Mouse (Mus musculus): ENCODE measurements around the gene Eya3.
"Not testable (repeated sequence)": the region's sequence is repeated elsewhere in the genome, so short reads cannot be mapped to it uniquely, and the experiment has no call there.

Eya3 gene

DNA sequence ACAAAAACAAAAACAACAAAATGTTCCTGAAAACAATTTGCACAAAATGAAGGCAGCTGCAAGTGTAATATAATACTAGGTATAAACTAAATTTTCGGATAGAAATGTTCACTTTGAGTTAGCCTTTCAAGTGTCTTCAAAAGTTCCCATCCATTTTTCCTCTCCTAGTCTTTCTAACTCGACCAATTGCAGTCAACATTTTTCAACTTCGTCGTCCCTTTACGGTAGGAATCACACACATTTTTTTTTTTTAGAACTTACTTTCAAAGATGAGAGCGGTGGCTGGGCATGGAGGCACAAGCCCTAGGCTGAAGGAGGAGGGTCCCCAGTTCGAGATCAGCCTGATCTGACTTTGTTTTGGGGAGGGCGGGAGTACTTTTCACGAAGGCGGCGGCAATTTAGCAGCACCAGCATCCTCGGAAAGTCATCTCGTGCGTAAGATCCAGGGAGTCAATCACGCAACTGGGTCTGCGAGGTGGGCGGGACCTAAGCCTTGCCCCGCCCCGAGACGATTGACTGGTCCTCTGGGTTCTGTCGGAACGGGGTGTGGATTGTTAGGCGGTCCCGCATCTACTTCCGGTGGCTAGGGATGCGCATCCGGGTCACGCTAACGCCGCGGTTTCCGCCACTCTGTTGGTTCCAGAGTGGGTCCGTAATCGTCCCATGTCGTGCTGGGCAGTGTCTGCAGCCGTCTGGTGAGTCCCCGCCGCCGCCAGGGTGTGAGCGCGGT lies at the start of gene Eya3:
Gene Eya3, plus strand, starts transcription at position 527 of the 730 bp plus-strand sequence.
- peak; percentile 93 for DNase-seq (ENCODE audit: low read depth, low spot score)

DNA sequence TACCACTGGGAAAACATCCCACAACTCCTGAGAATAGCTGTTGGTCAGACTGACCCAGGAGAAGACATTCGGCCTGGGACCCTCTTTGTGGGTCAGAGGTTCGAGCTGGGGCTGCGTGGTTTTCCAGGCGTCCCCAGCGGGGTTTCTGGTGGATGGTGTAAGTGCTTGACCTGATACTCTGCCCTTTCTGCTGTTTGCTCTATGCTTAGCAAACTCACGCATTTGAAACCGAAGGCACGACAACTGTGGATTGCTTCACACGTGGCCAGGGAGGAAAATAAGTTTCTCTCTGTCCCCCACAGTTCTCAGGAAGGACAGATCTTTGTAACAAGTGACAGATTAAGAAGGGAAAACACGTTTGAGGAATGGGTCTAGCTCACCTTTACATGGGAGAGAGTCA lies 48.1 kb upstream of the Eya3 start:
- DNase-seq (ENCODE audit: low read depth, low spot score) = no peak

DNA sequence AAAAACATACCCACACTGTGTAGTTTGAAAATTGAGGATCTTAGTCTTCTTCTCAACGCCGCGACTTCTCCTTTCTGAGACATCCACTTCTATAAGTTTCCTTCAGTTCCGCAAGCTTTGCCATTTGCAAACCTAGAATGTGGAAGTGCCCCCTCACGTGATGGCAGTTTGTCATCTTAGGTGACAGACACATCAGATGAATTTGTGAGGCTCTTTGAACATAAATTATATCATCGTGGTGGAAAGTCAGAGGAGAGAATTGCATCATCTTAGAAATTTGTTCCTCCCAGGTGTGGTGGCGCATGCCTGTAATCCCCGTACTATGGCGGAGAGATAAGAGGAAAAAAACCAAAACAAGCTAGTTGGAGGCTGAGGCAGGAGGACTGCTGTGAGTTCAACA lies 45.8 kb upstream of the Eya3 start:
- DNase-seq (ENCODE audit: low read depth, low spot score) = no peak

DNA sequence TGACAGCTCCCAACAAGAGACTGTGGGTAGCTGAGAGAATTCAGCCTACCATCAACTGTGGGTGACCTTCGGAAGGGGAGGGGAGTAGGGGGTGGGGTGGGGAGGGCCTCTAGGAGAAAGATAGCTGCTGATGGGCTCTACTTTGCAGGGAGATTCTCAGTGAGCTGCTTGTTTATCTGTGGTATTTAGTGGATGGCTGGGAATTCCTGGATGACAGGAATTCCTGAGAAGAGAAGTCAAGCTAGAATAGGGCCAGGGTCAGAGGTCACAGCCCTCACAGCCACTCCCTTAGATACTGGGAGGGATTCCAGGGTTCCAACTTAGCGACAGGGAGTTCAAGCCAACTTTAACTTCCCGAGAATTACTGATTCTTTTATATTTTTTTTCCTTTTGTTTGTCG lies 44.6 kb upstream of the Eya3 start:
- no peak for DNase-seq (ENCODE audit: low read depth, low spot score)

DNA sequence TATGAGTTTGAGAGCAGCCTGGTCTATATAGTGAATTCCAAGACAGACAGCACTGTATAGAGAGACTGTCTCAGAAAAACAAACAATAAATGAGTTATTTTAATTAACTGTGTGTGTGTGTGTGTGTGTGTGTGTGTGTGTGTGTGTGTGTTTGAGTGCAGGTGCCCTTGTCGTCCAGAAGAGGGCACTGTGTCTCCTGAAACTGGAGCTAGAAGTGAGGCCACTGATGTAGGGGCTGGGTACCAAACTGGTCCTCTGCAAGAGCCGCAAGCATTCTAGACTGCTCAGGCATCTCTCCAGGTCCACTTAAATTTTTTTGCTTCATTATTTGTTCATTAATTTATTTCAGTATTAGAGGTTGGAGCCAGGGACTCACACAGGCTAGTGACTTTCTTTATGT lies 39.9 kb upstream of the Eya3 start:
- no peak for DNase-seq (ENCODE audit: low read depth, low spot score)

DNA sequence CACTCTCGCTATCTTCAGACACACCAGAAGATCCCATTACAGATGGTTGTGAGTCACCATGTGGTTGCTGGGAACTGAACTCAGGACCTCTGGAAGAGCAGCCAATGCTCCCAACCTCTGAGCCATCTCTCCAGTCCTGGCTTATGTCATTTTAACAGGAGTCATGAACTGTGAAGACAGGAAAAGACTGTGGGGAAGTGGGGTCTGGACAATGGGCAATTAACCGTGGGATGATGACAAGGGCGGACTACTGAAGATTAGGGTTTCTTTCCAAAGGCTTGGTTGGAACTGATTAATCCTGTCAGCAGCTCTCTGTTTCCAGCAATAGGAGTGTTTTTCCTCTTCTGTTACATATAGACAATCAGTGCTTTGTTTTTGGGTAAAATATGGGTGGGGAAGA lies 39.0 kb upstream of the Eya3 start:
- no peak for DNase-seq (ENCODE audit: low read depth, low spot score)

DNA sequence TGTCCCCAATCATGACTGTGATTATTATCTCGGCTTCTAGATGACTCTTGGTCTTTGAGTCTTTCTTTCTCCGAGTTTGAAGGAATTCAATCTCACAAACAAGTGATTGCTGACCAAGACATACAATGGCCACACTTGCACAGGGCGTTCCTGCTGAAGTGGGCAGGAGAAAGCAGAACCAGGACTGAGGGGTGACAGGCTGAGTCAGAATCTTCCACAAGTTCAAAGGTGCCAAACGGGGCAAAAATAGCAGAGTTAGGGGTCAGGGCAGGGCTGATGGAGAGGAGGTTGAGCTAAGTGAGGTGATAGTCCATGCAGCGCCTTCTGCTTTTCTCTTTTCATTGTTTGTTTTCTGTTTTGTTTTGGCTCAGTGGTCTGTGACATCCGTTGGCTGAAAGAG lies 38.3 kb upstream of the Eya3 start:
- no peak for DNase-seq (ENCODE audit: low read depth, low spot score)

DNA sequence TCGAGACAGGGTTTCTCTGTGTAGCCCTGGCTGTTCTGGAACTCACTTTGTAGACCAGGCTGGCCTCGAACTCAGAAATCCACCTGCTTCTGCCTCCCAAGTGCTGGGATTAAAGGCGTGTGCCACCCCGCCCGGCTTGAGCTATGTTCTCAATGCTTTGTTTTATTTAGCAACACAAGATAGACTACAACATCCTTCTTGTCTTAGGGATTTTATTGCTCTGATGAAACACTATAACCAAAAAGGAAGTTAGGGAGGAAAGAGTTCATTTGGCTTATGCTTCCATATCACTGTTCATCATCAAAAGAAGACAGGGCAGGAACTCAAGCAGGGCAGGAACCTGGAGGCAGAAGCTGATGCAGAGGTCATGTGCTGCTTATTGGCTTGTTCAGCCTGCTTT lies 37.5 kb upstream of the Eya3 start:
- not testable (repeated sequence) for DNase-seq (ENCODE audit: low read depth, low spot score)

DNA sequence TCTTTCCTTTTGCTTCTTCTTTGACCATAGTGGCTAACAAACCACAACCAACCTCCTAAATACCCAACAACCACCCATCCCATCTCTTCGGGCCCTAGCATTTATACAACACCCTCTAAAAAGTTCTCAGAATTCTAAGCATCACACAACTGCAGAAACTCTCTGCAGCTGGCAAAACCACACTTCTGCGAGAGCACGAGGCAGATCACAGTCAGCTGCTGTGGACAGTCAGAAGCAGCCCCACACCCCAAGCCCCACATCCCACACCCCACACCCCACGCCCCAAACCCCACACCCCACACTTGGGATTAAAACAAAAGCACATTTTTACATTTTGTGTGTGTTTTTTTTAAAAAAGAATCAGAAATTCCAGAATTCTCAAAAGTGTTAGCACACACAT lies 35.3 kb upstream of the Eya3 start:
- DNase-seq (ENCODE audit: low read depth, low spot score) = no peak

DNA sequence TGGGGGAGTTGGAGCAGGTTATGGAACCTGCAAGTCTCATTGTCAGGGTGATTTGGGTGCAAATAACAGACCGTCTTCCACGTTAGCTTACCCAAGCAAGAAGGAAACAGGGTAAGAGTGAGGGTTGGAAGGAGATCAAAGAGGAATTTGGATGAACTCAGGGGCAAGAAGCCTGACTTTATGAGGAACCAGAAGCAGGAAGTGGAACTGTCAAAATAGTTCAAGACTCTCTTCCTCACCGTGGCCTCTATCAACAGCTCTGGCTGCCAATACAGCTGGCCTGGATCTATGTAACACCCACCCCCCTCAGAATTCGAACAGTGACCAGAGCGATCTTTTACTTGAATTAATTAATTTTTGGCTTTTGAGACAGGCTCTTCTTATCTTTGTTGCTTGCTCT lies 33.0 kb upstream of the Eya3 start:
- no peak for DNase-seq (ENCODE audit: low read depth, low spot score)

DNA sequence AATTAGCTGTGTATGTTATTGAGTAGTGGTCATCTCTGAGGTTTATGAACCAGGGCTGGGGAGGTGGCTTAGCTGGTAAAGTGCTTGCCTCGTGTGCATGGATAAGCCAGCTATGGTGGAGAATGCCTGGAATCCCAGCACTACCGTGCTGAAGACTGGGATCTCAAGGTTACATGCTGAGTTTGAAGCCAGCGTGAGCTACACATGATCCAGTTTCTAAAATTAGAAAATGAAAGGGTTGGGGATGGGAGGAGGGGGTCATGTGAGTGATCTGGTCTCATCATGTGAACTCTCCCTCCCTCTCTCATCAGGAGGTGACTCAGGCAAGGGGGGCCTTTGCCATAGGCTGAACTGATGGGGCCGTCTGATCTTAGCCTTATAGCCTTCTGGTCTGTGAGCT lies 30.6 kb upstream of the Eya3 start:
- DNase-seq (ENCODE audit: low read depth, low spot score) = no peak

DNA sequence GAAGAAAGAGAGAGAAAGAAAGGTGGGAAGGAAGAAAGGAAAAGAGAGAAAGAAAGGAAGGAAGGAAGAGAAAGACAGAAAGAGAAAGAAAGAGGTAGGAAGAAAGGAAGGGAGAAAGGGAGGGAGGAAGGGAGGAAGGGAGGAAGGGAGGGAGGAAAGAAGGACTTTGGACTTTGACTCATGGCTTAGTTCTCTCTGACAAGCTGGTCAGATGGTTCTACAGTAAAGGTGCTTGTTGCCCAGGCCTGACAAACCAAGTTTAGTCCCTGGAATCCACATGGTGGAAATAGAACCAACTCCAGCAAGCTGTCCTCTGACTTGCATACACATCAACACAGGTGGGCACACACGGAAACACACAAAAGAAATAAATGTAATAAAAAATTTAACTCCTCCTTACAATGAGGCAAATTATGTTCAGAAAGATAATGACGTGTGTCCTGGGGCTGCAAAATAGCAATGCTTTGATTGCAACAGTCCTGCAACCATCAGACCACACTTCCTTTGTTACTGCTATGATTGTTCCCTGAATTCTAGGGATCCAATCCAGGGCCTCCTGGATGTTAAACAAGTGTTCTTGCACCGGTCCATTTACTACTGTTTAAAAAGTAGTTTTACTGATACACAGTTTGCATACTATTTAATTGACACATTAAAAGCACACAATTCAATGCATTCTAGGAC lies 28.3 kb upstream of the Eya3 start:
- DNase-seq (ENCODE audit: low read depth, low spot score) = no peak

DNA sequence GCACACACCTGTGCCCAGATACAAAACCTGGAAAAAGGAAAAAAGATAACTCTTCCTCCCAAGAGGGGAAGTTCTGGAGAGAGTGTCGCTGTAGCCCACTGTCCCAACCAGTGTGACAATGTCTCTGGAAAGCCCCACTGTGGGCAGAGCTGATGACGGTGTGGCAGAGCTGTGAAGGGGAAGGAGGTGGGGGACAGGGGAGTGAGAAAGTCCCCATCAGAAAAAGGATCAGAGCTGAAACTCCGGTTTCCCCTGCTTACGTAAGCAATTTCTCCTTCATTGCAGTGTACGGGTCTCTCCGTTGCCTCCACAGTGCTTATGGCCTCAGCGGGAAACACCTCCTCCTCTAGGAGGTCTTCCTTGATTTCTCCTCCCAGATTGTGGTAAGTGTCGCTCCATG lies 27.5 kb upstream of the Eya3 start:
- no peak for DNase-seq (ENCODE audit: low read depth, low spot score)

DNA sequence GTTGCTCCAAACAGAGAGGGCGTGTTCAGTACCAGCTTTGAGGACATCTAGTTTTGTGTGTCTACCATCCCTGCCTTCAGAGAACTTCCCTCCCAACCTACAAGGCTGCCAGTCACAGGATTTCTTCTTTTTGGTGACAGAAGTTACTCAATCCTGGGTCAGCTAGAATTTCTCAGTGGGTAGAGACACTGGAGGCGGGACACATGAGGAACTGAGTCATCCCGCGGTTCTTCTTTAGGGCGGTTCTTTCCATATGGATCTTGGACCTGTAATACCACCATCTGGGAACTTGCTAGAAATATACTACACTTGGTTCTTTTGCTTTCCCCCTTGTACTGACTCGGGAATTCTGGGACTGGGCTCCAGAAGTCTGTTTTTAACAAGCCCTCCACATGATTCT lies 20.9 kb upstream of the Eya3 start:
- DNase-seq (ENCODE audit: low read depth, low spot score) = no peak

DNA sequence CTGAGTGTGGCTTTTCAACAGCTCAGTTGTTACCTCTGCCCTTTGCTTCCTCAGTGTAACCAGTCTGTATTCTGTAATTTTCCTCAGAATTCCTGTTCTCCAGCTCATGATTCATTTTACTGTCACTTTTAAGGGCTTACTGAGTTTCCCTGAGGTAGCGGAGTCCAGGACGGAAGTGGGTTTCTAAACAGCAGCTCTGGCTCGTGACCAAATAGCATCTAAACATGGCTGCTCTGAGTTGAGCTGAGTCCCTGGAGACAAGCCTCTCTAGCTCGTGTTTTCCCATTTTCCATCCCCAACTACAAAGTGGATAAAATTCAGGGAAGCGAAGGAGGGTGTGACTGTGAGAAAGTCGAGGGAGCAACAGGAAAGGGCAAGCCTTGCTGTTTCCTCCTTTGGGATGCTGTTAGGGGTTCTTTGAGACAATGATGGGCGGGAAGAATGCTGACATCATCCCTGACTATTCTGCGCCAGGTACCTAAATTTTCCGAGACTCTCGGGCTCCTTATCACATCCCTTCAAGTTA lies 19.9 kb upstream of the Eya3 start:
- DNase-seq (ENCODE audit: low read depth, low spot score) = no peak

DNA sequence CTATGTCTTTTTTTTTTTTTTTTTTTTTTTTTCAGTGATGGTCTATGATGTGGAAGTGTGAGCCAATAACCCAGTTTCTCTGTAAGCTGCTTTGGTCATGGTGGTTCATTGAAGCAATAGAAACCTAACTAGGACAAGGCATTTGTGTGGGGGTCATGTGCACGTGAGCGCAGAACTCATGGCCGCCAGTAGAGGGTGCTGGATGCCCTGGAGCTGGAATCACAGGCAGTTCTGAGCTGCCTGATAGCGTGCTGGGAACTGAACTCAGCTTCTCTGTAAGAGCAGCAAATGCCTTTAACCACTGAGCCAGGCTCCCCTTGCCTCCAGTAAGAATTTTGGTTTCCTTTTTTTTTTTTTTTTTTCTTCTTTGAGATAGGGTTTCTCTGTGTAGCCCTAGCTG lies 18.7 kb upstream of the Eya3 start:
- no peak for DNase-seq (ENCODE audit: low read depth, low spot score)

DNA sequence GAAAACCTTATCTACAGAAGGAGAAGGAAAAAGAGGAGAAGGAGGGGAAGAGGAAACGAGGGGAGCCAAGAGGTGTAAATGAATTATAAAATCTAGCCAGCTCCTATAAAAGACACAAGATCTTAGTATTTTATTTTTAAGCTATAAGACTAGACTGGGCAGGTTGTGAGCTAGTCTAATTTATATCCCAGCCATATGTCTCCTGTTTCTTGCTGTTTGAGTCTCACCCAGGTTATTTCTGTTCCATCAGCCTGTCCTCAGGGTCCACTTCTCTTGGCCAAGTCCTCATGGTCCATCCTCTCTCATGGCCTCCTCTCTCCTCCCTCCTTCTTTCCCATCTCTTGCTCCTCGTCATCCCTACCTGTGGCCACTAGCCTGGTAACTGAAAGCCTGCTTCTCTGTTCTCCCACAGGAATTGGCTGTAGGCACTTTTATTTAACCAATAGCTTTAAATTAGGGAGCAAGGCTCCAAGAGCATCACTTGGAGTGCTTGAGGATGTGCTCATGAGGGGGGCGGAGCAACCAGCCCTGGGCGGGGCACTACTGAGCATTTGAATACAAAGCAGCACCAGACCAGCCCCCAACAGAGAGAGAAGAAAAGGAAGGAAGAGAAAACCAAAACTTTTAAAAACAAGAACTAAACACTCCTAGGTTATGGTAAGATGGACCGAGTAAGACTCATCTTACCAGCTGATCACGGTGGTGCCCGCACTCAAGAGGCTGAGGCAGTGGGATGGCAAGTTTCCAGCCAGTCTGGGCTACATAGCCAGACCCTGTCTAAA lies 17.3 kb upstream of the Eya3 start:
- no peak for DNase-seq (ENCODE audit: low read depth, low spot score)

DNA sequence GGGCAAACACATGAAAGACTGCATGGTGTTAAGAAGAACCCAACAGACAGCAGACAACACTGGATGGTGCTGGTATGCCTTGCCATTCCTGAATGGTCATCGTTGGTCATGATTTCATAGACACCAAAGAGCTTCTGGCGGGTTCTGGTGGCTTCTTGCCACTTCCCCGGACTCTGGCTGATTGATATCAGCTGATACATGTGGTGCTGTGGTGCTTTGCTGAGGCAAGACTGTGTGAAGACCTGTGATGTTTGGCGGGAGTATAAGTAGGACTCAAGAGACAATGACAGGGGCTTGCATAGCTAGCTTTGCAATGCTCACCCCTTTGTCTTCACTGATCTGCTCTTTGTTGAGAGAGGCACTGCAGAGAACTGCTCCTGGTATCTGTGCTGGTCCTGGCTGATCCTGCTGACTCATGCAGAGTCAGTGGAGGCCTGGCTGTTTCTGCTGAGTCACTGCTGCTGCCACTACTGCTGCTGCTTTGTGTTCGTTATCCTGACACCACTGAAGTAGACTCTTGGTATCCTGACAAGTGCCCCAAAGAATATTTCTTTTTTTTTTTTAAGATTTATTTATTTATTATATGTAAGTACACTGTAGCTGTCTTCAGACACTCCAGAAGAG lies 14.6 kb upstream of the Eya3 start:
- DNase-seq (ENCODE audit: low read depth, low spot score) = peak; percentile 5

DNA sequence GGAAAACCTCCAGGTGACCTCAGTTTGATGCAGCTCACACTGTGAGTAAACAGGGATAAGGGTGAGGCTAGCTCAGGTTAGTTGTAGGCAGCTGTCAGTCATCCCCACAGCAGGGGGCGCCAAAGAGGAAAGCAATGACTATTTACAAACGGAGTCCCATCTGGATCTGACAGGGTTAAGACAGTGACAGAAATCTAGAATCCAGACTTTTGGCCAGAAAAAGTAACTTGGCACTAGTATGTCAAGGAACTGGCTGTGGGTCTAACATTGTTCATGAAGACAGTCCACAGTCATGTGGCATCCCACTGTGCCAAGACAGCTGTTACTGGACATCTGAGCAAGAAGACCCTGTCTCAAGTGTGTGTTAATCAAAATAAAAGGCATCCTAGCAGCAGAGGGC lies 10.0 kb upstream of the Eya3 start:
- peak; percentile 16 for DNase-seq (ENCODE audit: low read depth, low spot score)

DNA sequence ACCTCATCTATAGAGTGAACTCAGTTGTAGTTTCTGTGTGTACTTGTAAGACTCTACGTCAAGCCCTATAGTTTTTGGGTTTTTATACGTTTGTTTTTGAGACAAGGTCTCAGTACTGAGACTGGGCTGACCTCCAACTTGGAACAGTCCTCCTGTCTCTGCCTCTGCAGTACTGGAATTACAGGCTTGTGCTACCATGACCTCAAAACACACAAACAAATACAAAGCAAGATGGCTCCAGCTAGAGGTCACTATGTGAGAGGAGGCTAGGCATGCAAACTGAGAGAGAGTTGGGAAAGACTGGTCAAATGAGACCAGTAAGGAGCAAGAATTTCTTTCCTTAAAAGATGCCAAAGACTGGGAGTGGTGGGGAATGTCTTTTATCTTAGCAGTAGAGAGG lies 2.8 kb upstream of the Eya3 start:
- DNase-seq (ENCODE audit: low read depth, low spot score) = no peak

DNA sequence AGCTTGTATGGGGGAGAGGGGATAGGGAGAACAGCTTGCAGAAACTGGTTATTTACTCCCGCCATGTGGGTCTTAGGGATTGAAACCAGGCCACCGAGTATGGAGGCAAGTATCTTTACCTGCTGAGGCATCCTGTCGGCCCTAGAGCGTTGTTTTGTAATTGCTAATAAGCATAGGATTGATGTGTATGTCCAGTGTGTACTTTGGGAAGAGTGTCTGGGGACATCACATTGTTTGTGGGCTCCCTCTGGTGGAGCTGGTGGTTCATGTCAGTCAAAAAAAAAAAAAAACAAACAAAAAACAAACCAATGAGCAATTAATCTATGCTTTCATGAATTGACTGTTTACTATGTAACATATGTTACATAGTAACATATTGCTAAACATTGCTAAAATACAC lies 2.2 kb upstream of the Eya3 start:
- no peak for DNase-seq (ENCODE audit: low read depth, low spot score)

DNA sequence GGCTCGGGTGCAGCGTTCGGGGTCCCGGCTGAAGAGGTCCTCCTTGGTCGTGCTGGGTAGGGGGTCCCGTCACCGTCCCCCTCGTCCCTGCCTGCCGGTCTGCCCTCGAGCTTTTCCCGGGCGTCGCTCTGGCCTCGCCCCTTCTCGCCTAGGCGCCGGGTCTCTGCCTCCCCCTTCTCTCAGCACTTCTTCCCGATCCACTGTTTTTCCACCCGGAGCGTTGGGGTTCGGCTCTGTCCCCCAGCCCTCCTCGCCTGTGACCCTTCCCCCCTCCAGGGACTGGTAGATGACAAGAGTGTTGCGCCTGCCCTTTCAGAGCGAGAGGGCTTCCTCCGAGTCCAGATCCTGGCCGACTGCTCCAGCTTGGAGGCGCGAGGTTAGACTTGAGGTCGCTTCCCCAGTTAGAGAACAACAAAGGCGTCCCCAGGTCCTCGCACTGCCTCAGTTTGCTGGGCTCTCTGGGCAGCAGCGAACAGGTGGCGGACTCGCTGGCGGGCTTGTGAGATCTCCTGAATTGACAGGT lies 465 bp downstream of the Eya3 start:
- DNase-seq (ENCODE audit: low read depth, low spot score) = peak; percentile 7
